Mouse (Mus musculus) bone marrow, adult 2 months (tissue): ENCODE measurements at regions not wholly inside any gene's neighbourhood (a gene's known extent, or its start where the extent isn't known, plus 50 kb on each side); places are given as distances from the start of the nearest gene placed in this dataset.
"Not testable (repeated sequence)": the region's sequence is repeated elsewhere in the genome, so short reads cannot be mapped to it uniquely, and the experiment has no call there.

Experiments used
- H3K27ac ChIP-seq: fragments of 200-500 bp; 2 replicates; pipeline ENCODE4 v1.5.1; 2012; ENCODE audit warnings: low read depth, mild to moderate bottlenecking, control low read depth, inconsistent platforms, low read length; ENCODE audit not compliant: control insufficient read depth, poor library complexity, insufficient read depth
- H3K4me1 ChIP-seq: fragments of 200-500 bp; 2 replicates; pipeline ENCODE4 v1.6.1; 2011; ENCODE audit warnings: low read length; ENCODE audit not compliant: control insufficient read depth, insufficient read depth
- H3K4me3 ChIP-seq: fragments of 200-500 bp; replicated peaks from 2 replicates; pipeline ENCODE3; 2011; ENCODE audit warnings: mild to moderate bottlenecking, low read depth, low read length, control low read depth; ENCODE audit not compliant: control insufficient read depth
- CTCF ChIP-seq: fragments of 200-500 bp; IDR thresholded peaks from 2 replicates; pipeline ENCODE4 v1.5.1; 2011; ENCODE audit warnings: low read length, control low read depth; ENCODE audit not compliant: control insufficient read depth, insufficient read depth
- POLR2A ChIP-seq: fragments of 200-500 bp; IDR thresholded peaks from 2 replicates; pipeline ENCODE4 v1.6.1; 2011; ENCODE audit warnings: low read depth, mild to moderate bottlenecking, control low read depth, low read length, borderline replicate concordance; ENCODE audit not compliant: control insufficient read depth
- WGBS: fragments of 180-500 bp; shearing (Covaris S2); methylation state at CpG from one replicate; pipeline ENCODE4 v1.1.7; 2018; 5-methylcytosine and 5-hydroxymethylcytosine counted together

DNA sequence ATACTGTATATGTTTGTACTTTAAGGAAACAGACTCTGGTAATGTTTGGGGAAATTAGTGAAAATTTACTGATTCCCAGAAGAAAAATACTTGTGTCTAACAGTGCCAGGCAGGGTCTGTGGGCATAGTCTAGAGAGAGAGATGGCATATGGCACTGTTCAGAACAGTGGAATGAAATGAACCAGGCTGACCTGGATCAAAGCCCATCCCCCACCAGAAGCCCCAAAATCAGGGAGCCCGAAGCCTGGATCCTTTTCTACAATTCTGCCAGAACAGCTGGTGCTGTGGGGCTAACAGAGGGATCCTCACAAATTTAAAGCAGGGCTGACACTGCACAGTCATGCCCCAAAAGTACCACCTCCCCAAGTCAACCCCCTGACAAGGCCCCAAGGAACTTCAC is 131.1 kb upstream of the Ppp2r2d start:
- WGBS: 69% methylated on average over 1 of the region's 1 CpGs
- no peak overlapping the region for H3K4me3 ChIP-seq
- no peak overlapping the region for H3K27ac ChIP-seq
- H3K4me1 ChIP-seq: no peaks in the 10 kb centered on the region
- no peak for TF ChIP-seq POLR2A
- TF ChIP-seq CTCF: no peak

DNA sequence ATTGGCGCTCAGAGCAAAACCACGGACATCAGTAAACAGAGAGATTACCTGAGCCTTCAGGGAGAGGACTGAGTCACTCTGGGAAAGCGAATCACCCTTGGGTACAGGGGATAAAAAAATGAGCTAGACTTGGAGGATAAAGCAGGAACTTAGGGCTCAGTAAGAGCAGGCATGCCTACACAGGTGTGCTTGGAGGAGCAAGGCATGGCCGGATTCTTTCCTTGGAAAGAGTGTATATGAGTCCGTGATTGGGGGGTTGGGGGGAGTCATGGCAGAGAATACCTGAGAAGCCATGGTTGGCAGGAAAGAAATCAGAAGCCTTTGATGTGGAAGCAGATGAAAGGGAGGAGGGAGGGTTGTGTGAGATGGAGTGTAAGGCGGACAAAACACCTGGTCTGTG is 137.5 kb upstream of the Ppp2r2d start:
- TF ChIP-seq POLR2A (no peak), CTCF (no peak)
- Histone ChIP-seq H3K4me3 (no peak overlapping the region), H3K4me1 (no peaks in the 10 kb centered on the region), H3K27ac (no peak overlapping the region)
- WGBS: 73% methylated on average over 6 of the region's 6 CpGs

DNA sequence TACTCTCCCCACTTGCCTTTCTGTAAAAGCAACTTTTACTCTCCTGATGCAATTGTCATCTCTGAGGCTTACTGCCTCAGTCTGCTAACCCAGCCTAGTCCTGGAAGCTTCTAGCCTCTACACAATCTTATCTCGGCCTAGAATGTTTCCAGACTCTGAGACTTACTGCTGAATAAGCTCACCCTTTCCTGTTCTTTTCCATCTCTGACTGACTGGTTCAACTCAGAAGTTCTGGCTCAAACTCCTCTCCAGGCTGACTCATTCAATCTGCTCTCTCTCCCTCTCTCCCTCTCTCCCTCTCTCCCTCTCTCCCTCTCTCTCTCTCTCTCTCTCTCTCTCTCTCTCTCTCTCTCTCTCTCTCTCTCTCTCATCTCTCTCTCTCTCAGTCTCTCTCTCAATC is 146.3 kb upstream of the Ppp2r2d start:
- H3K27ac ChIP-seq: not testable (repeated sequence)
- 28% methylated on average over 1 of the region's 1 CpGs for WGBS

GRCm38 (mm10) chr7:138682161-138682560 is 163.7 kb upstream of the Ppp2r2d start:
- Histone ChIP-seq H3K4me1 (no peaks in the 10 kb centered on the region), H3K27ac (no peak overlapping the region), H3K4me3 (no peak overlapping the region)
- TF ChIP-seq CTCF (no peak), POLR2A (no peak)
- 77% methylated on average over 7 of the region's 7 CpGs for WGBS

More for the DNA sequence above, 146.3 kb upstream of the Ppp2r2d start:
- not testable (repeated sequence) for H3K4me1 ChIP-seq, H3K4me3 ChIP-seq

DNA sequence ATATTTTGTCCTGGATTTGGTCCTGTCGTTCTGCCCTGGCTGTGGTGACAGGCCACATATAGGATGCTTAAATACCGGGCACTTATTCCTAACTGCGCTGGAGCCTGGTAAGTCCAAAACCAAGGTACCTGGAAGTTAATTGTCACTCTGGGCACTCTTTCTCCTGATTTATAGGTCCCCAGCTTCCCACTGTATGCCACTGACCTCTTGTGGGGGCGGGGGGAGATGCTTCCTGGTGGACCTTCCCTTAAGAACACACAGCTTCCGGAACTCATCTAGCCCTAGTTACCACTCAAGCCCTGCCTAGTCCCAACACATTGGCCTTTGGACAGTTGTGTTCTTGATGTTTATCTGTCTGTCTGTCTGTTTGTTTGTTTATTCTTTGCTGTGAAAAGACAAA is 165.3 kb upstream of the Ppp2r2d start:
- Histone ChIP-seq H3K4me3 (no peak overlapping the region), H3K4me1 (no peaks in the 10 kb centered on the region), H3K27ac (no peak overlapping the region)
- TF ChIP-seq CTCF (no peak), POLR2A (no peak)
- 72% methylated on average over 5 of the region's 5 CpGs for WGBS

DNA sequence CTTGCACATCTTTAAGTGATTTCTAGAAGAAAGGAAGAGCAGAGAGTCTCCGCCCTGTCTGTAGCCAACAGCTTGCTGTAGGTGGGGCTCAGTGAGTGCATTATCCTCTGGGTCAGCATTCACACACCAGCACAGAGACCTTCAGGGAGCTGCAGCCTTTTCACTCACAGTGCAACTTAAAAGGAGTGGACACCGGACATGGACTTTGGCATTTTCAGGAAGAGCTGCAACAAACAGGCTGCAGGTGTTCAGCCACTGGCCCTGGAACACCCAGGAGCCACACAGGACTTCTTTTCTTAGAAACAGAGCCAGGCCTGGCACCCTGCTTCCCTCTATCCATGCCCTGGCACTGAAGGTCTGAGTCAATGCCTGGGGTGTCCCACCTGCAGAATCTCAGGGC is 166.3 kb upstream of the Ppp2r2d start:
- Histone ChIP-seq H3K4me3 (no peak overlapping the region), H3K27ac (no peak overlapping the region), H3K4me1 (no peaks in the 10 kb centered on the region)
- 82% methylated on average over 2 of the region's 2 CpGs for WGBS
- TF ChIP-seq POLR2A (no peak), CTCF (no peak)

- Histone ChIP-seq H3K27ac (no peak overlapping the region), H3K4me1 (no peaks in the 10 kb centered on the region), H3K4me3 (no peak overlapping the region)
- 60% methylated on average over 1 of the region's 1 CpGs for WGBS
- no peak for TF ChIP-seq CTCF
- TF ChIP-seq POLR2A: no peak
These were observed 172.9 kb upstream of the Ppp2r2d start for GRCm38 (mm10) chr7:138672959-138673358.

GRCm38 (mm10) chr7:138668337-138668736 is 177.5 kb upstream of the Ppp2r2d start:
- Histone ChIP-seq H3K4me1 (no peaks in the 10 kb centered on the region), H3K4me3 (no peak overlapping the region), H3K27ac (no peak overlapping the region)
- TF ChIP-seq CTCF (no peak), POLR2A (no peak)
- 21% methylated on average over 4 of the region's 4 CpGs for WGBS

DNA sequence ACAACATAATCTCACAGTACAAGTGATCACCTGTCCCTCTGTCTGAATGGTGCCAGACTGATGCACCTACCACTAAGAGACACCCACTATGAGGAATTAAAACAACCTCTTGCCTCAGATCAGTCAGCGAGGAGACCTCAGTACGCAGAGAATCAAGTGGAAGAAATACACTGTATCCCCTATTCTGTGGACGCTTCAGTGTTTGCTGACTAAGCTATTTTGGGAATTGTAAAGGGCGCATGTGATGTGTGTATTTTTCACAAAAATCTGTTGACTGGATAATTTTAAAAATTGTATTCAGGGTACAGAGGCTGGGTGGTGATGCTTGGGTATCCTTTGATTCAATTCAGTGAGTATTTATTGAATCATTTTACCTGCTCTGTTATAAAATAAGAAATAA is 185.8 kb upstream of the Ppp2r2d start:
- H3K4me3 ChIP-seq: no peak overlapping the region
- H3K27ac ChIP-seq: no peak overlapping the region
- 81% methylated on average over 4 of the region's 4 CpGs for WGBS
- TF ChIP-seq CTCF (no peak), POLR2A (no peak)
- H3K4me1 ChIP-seq: no peaks in the 10 kb centered on the region
